Mouse (Mus musculus): ENCODE results near the gene Fam168b. TPM values are rescaled to one million over a fixed set of nuclear protein-coding genes. Genes with fewer than 3 reads are reported as not detected.

Fam168b gene
- polyA plus RNA-seq, 1 experiment from 2014 or later: 24.9 TPM

DNA sequence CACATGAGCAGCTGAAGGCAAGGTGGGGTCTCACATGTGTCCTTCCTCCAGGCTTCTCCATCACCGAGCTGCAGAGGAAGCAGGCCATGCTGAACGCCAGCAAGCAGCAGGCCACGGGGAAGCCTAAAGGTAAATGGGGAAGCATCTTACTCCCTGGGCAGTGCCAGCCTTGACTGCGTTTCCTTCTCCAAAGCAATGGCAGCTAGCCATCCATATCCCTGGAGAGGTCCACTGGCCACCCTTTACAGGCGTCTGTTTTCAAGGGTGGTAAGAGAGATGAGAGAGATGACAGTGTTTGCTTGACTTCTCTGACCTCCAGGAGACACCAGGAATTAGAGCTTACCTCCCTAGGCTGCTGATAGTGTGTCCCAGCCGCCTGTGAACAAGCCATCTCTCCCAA is 31.8 kb downstream of the Fam168b start:
- Histone ChIP-seq H3K36me3 (ENCODE audit: control insufficient read depth, insufficient read depth, low read length) (peaks cover 11% of the 10 kb centered on the region; the same call in 1 of the 2 replicates), H3K27ac (ENCODE audit: low read length) (no peak overlapping the region), H3K4me3 (ENCODE audit: low read length) (no peak overlapping the region), H3K9ac (ENCODE audit: low read depth, low read length) (no peak overlapping the region), H3K9me3 (ENCODE audit: control insufficient read depth, low read length) (no peaks in the 10 kb centered on the region), H3K27me3 (replicated peaks; ENCODE audit: control insufficient read depth, insufficient read depth, low read length) (no peaks in the 10 kb centered on the region), H3K4me2 (ENCODE audit: low read depth, low read length) (no peak overlapping the region), H3K4me1 (ENCODE audit: control insufficient read depth, insufficient read depth, low read length) (0 out of 2 replicates have a peak, but pooled peaks cover 2% of the 10 kb centered on the region)
- WGBS: 66% methylated on average over 6 of the region's 6 CpGs
- ATAC-seq: no peak

DNA sequence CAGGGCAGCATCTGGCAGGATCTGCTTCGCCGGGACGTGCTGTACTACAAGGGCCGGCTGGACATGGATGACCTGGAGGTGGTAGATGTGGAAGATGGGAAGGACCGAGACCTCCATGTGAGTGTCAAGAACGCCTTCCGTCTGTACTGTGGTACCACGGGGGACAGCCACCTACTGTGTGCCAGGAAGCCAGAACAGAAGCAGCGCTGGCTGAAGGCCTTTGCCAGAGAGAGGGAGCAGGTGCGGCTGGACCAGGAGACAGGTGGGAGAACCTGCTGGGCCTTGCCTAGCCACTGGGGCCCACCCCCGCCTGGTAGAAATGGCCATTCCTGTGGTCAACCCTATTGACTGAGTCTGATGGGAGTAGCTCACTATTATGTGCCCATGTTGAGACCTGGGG is 32.6 kb downstream of the Fam168b start:
- ATAC-seq: no peak
- no peaks in the 10 kb centered on the region for H3K9me3 ChIP-seq (ENCODE audit: control insufficient read depth, low read length)
- no peaks in the 10 kb centered on the region for H3K27me3 ChIP-seq (replicated peaks; ENCODE audit: control insufficient read depth, insufficient read depth, low read length)
- H3K4me1 ChIP-seq (ENCODE audit: control insufficient read depth, insufficient read depth, low read length): 0 out of 2 replicates have a peak, but pooled peaks cover 2% of the 10 kb centered on the region
- WGBS: 88% methylated on average over 11 of the region's 11 CpGs
- no peak overlapping the region for H3K4me2 ChIP-seq (ENCODE audit: low read depth, low read length)
- H3K4me3 ChIP-seq (ENCODE audit: low read length): no peak overlapping the region
- H3K9ac ChIP-seq (ENCODE audit: low read depth, low read length): no peak overlapping the region
- peaks cover 7% of the 10 kb centered on the region; the same call in 1 of the 2 replicates for H3K36me3 ChIP-seq (ENCODE audit: control insufficient read depth, insufficient read depth, low read length)
- H3K27ac ChIP-seq (ENCODE audit: low read length): no peak overlapping the region

DNA sequence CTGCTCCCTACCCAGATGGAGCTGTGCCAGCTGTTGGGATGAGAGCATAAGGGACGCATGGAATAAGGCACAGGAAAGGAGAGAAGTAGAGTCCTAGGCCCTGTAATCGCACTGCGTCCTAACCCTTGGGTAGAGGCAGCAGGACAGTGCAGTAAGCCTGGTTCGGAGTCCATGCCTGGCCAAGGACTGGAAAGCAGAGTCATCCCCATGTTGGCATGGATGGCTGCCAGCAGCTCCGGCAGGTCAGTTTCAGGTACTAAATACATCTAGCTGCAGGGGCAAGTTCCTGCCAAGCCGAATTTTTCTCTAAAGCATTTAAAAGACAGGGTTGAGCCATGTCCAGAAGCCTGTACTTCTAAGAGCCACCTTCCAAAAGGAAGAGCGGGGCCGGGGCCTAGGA is 34.4 kb downstream of the Fam168b start:
- Histone ChIP-seq H3K36me3 (ENCODE audit: control insufficient read depth, insufficient read depth, low read length) (0 out of 2 replicates have a peak, but pooled peaks cover 3% of the 10 kb centered on the region), H3K9me3 (ENCODE audit: control insufficient read depth, low read length) (no peaks in the 10 kb centered on the region), H3K4me3 (ENCODE audit: low read length) (no peak overlapping the region), H3K27ac (ENCODE audit: low read length) (no peak overlapping the region), H3K4me2 (ENCODE audit: low read depth, low read length) (no peak overlapping the region), H3K4me1 (ENCODE audit: control insufficient read depth, insufficient read depth, low read length) (0 out of 2 replicates have a peak, but pooled peaks cover 2% of the 10 kb centered on the region), H3K9ac (ENCODE audit: low read depth, low read length) (no peak overlapping the region), H3K27me3 (replicated peaks; ENCODE audit: control insufficient read depth, insufficient read depth, low read length) (no peaks in the 10 kb centered on the region)
- 91% methylated on average over 8 of the region's 8 CpGs for WGBS
- no peak for ATAC-seq

DNA sequence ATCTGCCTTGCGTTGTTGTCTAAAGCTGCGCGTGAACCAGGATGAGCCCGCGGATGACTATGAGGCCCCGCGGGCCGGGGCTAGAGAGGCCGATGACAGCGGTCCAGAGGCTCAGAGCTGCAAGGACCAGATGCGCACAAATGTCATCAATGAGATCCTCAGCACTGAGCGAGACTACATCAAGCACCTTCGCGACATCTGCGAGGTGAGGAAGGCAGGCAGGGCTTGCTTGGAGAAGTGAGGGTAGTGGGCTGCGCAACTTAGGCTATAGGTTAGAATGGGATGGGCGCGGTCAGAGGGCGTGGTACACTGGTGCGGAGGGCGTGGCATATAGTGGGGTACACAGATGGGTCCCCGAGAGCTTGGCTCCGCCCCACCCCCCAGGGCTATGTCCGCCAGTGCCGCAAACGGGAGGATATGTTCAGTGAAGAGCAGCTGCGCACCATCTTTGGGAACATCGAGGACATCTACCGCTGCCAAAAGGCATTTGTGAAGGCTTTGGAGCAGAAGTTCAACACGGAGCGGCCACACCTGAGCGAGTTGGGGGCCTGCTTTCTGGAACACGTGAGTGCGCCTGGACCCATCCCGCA is 36.8 kb downstream of the Fam168b start:
- no peak overlapping the region; the same call in 1 of the 2 replicates for H3K4me3 ChIP-seq (ENCODE audit: low read length)
- H3K36me3 ChIP-seq (ENCODE audit: control insufficient read depth, insufficient read depth, low read length): 0 out of 2 replicates have a peak, but pooled peaks cover 3% of the 10 kb centered on the region
- ATAC-seq: no peak
- peaks cover 13% of the 10 kb centered on the region for H3K4me1 ChIP-seq (ENCODE audit: control insufficient read depth, insufficient read depth, low read length)
- no peak overlapping the region for H3K4me2 ChIP-seq (ENCODE audit: low read depth, low read length)
- H3K9ac ChIP-seq (ENCODE audit: low read depth, low read length): no peak overlapping the region
- no peaks in the 10 kb centered on the region for H3K27me3 ChIP-seq (replicated peaks; ENCODE audit: control insufficient read depth, insufficient read depth, low read length)
- no peak overlapping the region for H3K27ac ChIP-seq (ENCODE audit: low read length)
- WGBS: 28% methylated on average over 35 of the region's 35 CpGs
- no peaks in the 10 kb centered on the region for H3K9me3 ChIP-seq (ENCODE audit: control insufficient read depth, low read length)

DNA sequence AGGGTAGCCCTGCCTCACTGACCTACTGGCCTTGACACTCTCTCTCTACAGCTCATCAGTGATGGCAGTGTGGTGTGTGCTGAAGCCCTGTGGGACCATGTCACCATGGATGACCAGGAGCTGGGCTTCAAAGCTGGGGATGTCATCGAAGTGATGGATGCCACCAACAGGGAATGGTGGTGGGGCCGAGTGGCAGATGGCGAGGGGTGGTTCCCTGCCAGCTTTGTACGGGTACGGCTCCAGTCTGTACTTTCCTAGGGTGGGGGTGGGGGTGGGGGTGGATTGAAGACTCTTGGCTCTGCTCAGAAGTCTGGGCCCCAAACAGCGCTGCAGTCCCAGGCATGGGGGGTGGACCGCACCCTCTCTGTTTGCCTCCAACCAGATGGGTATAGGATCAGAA is 38.0 kb downstream of the Fam168b start:
- Histone ChIP-seq H3K4me1 (ENCODE audit: control insufficient read depth, insufficient read depth, low read length) (peaks cover 14% of the 10 kb centered on the region), H3K9me3 (ENCODE audit: control insufficient read depth, low read length) (no peaks in the 10 kb centered on the region), H3K27ac (ENCODE audit: low read length) (no peak overlapping the region), H3K9ac (ENCODE audit: low read depth, low read length) (no peak overlapping the region), H3K27me3 (replicated peaks; ENCODE audit: control insufficient read depth, insufficient read depth, low read length) (no peaks in the 10 kb centered on the region), H3K36me3 (ENCODE audit: control insufficient read depth, insufficient read depth, low read length) (no peaks in the 10 kb centered on the region), H3K4me3 (ENCODE audit: low read length) (no peak overlapping the region), H3K4me2 (ENCODE audit: low read depth, low read length) (no peak overlapping the region)
- whole genome bisulfite sequencing: 86% methylated on average over 7 of the region's 7 CpGs
- ATAC-seq: no peak

DNA sequence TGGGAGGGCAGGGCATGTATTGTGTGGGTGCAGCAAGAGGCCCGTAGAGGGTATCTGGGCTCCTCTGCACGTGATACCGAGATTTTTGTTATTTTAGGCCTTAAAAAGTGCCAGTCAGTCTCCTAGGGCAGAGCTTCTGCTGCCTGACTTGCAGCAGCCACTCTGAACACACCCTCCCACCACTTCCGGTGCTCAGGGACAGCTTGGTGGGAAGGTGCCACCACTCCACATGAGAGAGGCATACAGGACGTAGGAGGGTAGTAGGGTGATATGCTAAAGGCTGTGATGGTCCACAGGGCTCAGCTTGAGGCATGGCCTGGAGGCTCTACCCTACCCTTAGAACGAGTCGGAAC is 40.6 kb downstream of the Fam168b start:
- Histone ChIP-seq H3K4me2 (ENCODE audit: low read depth, low read length) (peak overlapping the region; percentile 97), H3K4me1 (ENCODE audit: control insufficient read depth, insufficient read depth, low read length) (peaks cover 14% of the 10 kb centered on the region), H3K27ac (ENCODE audit: low read length) (no peak overlapping the region), H3K27me3 (replicated peaks; ENCODE audit: control insufficient read depth, insufficient read depth, low read length) (no peaks in the 10 kb centered on the region), H3K9me3 (ENCODE audit: control insufficient read depth, low read length) (no peaks in the 10 kb centered on the region), H3K4me3 (ENCODE audit: low read length) (peak overlapping the region; percentile 69), H3K9ac (ENCODE audit: low read depth, low read length) (peak overlapping the region; percentile 78), H3K36me3 (ENCODE audit: control insufficient read depth, insufficient read depth, low read length) (no peaks in the 10 kb centered on the region)
- 27% methylated on average over 7 of the region's 7 CpGs for WGBS
- 0 out of 2 replicates have a peak, but pooled peaks have one; percentile 7 for ATAC-seq

DNA sequence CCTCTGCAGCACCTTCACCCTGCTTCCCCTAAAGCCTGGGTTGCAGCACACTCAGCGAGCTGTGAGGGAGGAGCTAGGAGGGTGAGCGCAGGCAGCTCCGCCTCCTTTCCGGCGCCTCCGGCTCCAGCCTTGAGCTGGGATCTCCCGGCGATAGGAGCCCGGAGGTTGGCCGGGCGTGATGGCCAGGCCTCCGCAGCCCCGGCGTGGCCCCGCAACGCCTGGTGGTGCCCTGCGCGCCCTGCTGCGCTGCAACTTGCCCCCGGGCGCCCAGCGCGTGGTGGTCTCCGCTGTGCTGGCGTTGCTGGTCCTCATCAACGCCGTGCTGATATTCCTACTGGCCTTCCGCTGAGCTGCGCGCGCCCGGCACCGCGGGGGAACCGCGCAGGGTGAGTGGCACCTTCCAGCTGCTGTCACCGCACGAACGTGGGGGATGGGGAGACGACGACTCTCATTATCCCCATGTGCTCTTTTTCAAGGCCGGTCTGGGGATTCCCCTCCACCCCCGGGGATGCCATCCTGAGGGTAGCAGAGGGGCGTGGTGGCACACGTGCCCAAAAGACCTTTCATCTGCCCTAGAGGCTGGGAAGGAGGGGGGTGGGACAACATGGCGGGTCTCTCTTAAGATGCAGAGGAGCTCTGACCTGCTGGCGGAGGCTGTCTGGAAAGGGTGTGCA is 41.1 kb downstream of the Fam168b start:
- Histone ChIP-seq H3K4me1 (ENCODE audit: control insufficient read depth, insufficient read depth, low read length) (peaks cover 14% of the 10 kb centered on the region), H3K27me3 (replicated peaks; ENCODE audit: control insufficient read depth, insufficient read depth, low read length) (no peaks in the 10 kb centered on the region), H3K9me3 (ENCODE audit: control insufficient read depth, low read length) (no peaks in the 10 kb centered on the region), H3K4me2 (ENCODE audit: low read depth, low read length) (peak overlapping the region; percentile 97), H3K36me3 (ENCODE audit: control insufficient read depth, insufficient read depth, low read length) (no peaks in the 10 kb centered on the region), H3K27ac (ENCODE audit: low read length) (no peak overlapping the region), H3K4me3 (ENCODE audit: low read length) (peak overlapping the region; percentile 69), H3K9ac (ENCODE audit: low read depth, low read length) (peak overlapping the region; percentile 78)
- WGBS: 1% methylated on average over 47 of the region's 47 CpGs
- peak; percentile 92 for ATAC-seq

DNA sequence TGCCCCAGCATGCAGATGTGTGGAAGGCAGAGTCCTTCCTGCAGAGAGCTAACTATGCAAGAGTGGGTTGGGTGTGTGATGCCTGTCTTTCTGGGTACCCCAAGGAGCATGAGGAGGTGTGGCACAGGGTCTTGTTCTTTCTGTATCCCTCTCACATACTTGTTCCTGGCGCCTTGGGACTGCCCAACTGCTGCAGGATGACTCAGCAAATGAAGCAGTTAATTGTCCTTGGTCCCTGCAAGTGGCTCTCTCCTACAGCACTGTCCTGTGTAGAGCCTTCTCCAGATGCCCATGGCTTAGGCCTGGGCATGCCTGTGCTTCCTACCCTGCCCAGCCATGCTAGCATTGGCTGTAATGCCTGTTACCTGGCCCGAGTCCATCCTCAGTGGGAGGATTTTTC is 43.7 kb downstream of the Fam168b start:
- H3K4me1 ChIP-seq (ENCODE audit: control insufficient read depth, insufficient read depth, low read length): peaks cover 12% of the 10 kb centered on the region
- H3K36me3 ChIP-seq (ENCODE audit: control insufficient read depth, insufficient read depth, low read length): no peaks in the 10 kb centered on the region
- no peaks in the 10 kb centered on the region for H3K9me3 ChIP-seq (ENCODE audit: control insufficient read depth, low read length)
- H3K27me3 ChIP-seq (replicated peaks; ENCODE audit: control insufficient read depth, insufficient read depth, low read length): no peaks in the 10 kb centered on the region
- WGBS: 77% methylated on average over 2 of the region's 2 CpGs
- H3K4me3 ChIP-seq (ENCODE audit: low read length): no peak overlapping the region
- ATAC-seq: no peak
- H3K4me2 ChIP-seq (ENCODE audit: low read depth, low read length): no peak overlapping the region
- H3K9ac ChIP-seq (ENCODE audit: low read depth, low read length): no peak overlapping the region
- no peak overlapping the region for H3K27ac ChIP-seq (ENCODE audit: low read length)

DNA sequence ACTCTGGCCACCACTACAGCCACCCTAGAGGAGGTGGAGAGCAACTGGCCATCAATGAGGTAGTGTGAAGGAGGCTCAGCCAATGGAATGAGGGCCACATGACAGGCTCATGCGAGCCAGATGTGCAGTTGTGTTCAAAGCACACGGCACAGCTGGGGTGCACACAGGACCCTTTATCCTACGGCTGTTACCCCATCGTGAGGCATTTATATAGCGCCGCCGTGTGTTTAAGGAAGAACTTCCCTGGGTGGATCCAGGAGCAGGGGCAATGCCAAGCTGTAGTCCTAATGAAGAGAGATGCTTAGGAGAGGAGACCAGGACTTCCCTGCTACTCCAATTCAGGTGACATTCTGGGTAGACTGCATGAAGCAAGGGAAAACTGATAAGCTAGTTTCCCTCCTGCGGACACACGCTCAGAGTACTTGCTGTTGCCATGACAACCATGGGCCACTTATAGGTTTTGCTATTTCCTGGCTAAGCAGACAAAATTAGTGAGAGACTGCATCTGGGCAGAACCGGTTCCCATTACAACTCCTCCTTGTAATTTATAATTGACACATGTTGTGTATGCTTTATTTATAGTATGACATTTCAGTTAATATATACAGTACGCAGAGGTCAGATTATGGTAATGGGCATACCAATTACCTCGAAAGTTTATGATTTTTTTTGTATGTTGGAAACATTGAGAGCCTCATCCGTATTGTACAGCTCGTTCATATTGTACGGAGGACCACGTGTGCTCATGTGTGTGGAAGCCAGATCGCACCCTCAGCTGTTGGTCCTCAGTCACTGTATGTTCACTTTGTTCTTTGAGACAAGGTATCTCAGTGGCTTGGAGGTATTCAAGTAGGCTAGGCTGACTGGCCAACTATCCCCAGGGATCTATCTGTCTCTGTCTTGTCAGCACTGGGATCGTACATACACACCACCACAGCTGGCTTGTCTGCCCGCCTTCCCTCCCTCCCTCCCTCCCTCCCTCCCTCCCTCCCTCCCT is 49.3 kb downstream of the Fam168b start:
- H3K4me1 ChIP-seq (ENCODE audit: control insufficient read depth, insufficient read depth, low read length): no peaks in the 10 kb centered on the region
- WGBS: 59% methylated on average over 19 of the region's 19 CpGs
- no peak for ATAC-seq
- no peaks in the 10 kb centered on the region for H3K9me3 ChIP-seq (ENCODE audit: control insufficient read depth, low read length)
- H3K9ac ChIP-seq (ENCODE audit: low read depth, low read length): no peak overlapping the region
- H3K4me2 ChIP-seq (ENCODE audit: low read depth, low read length): no peak overlapping the region
- H3K36me3 ChIP-seq (ENCODE audit: control insufficient read depth, insufficient read depth, low read length): no peaks in the 10 kb centered on the region
- no peak overlapping the region for H3K4me3 ChIP-seq (ENCODE audit: low read length)
- H3K27ac ChIP-seq (ENCODE audit: low read length): no peak overlapping the region
- H3K27me3 ChIP-seq (replicated peaks; ENCODE audit: control insufficient read depth, insufficient read depth, low read length): no peaks in the 10 kb centered on the region

All from intestine, embryonic 16.5 days (tissue).